In genomic region chr3:108433881-108434495, GRCm38 (mm10) we compare ENCODE assay signal across 11 mouse cellular contexts. TPM values are rescaled to one million over a fixed set of nuclear protein-coding genes. Genes with fewer than 3 reads are reported as not detected.
A peak's percentile ranks its signal among the peaks of the same experiment; 100 is the strongest.
DNase-seq lines count a peak whose midpoint lies in the region; ATAC-seq and TF ChIP-seq lines count a peak whose summit lies in the region.
"Had no signal": no experiment of that assay in that cellular context is flagged by ENCODE, and none has a peak within 500 bp of the region (broad histone marks: within the 10 kb centered on the region; RNA-seq: fewer than 3 reads in every experiment).

No protein-coding gene starts in this region.

- peak; percentile 80 for ATAC-seq in embryonic facial prominence, embryonic 11.5 days (replicated peaks; ENCODE audit: insufficient number of reproducible peaks, low FRiP score, low TSS enrichment, low read depth)
- peak; percentile 91 for ATAC-seq in hindbrain, embryonic 11.5 days (ENCODE audit: low FRiP score)
- peak; percentile 5 for ATAC-seq in midbrain, embryonic 13.5 days

- peak overlapping the region; percentile 24; the same call in 1 of the 2 replicates for H3K27ac ChIP-seq in ES-Bruce4 (ENCODE audit: insufficient read depth, low read length)
- H3K27ac ChIP-seq in embryonic facial prominence, embryonic 11.5 days (replicated peaks; ENCODE audit: low read depth, low read length), result 0 out of 2 replicates have a peak overlapping the region, but pooled peaks have one; percentile 3
- H3K27ac ChIP-seq in hindbrain, embryonic 11.5 days (ENCODE audit: low read depth, low read length), result peak overlapping the region; percentile 99
- H3K27ac ChIP-seq in midbrain, embryonic 13.5 days, result peak overlapping the region; percentile 91
- H3K27ac ChIP-seq: limb, embryonic 10.5 days had no signal

- H3K36me3 ChIP-seq in ES-Bruce4 (ENCODE audit: control insufficient read depth, insufficient read depth, low read length, poor library complexity, severe bottlenecking), result peaks cover 71% of the 10 kb centered on the region
- H3K36me3 ChIP-seq in embryonic facial prominence, embryonic 11.5 days (replicated peaks; ENCODE audit: control insufficient read depth, insufficient read depth, low read depth, low read length), result peaks cover 3% of the 10 kb centered on the region
- peaks cover 5% of the 10 kb centered on the region; the same call in 1 of the 2 replicates for H3K36me3 ChIP-seq in hindbrain, embryonic 11.5 days (ENCODE audit: control insufficient read depth, insufficient read depth, low read length)
- H3K36me3 ChIP-seq in midbrain, embryonic 13.5 days, result peaks cover 50% of the 10 kb centered on the region

- WGBS in embryonic facial prominence, embryonic 11.5 days, result 41% methylated on average over 19 of the region's 19 CpGs
- WGBS in hindbrain, embryonic 11.5 days, result 21% methylated on average over 19 of the region's 19 CpGs
- 7% methylated on average over 19 of the region's 19 CpGs for WGBS in midbrain, embryonic 13.5 days

- H3K4me3 ChIP-seq in ES-Bruce4 (ENCODE audit: low read depth, low read length), result no peak overlapping the region
- no peak overlapping the region for H3K4me3 ChIP-seq in embryonic facial prominence, embryonic 11.5 days (ENCODE audit: low read depth, low read length)
- H3K4me3 ChIP-seq in hindbrain, embryonic 11.5 days (ENCODE audit: low read depth, low read length), result no peak overlapping the region
- no peak overlapping the region for H3K4me3 ChIP-seq in midbrain, embryonic 13.5 days (replicated peaks)
- H3K4me3 ChIP-seq: limb, embryonic 10.5 days had no signal

- TF ChIP-seq CTCF in ES-Bruce4 (IDR thresholded peaks at IDR 0.05; ENCODE audit: low read depth, low read length), result no peak

- H3K4me2 ChIP-seq in embryonic facial prominence, embryonic 11.5 days (ENCODE audit: low read depth, low read length), result no peak overlapping the region
- H3K4me2 ChIP-seq in hindbrain, embryonic 11.5 days (replicated peaks; ENCODE audit: low read depth, low read length), result peak overlapping the region; percentile 12
- peak overlapping the region; percentile 13 for H3K4me2 ChIP-seq in midbrain, embryonic 13.5 days (replicated peaks)

- H3K9me3 ChIP-seq in ES-Bruce4 (replicated peaks; ENCODE audit: control insufficient read depth, insufficient read depth, low read length, poor library complexity, severe bottlenecking), result no peaks in the 10 kb centered on the region
- H3K9me3 ChIP-seq in embryonic facial prominence, embryonic 11.5 days (replicated peaks; ENCODE audit: control insufficient read depth, low read length), result no peaks in the 10 kb centered on the region
- H3K9me3 ChIP-seq in hindbrain, embryonic 11.5 days (ENCODE audit: control insufficient read depth, low read length), result no peaks in the 10 kb centered on the region
- H3K9me3 ChIP-seq in midbrain, embryonic 13.5 days, result no peaks in the 10 kb centered on the region
- H3K9me3 ChIP-seq: limb, embryonic 10.5 days had no signal

- no peaks in the 10 kb centered on the region for H3K27me3 ChIP-seq in ES-Bruce4 (ENCODE audit: control insufficient read depth, insufficient read depth, low read length, poor library complexity, severe bottlenecking)
- H3K27me3 ChIP-seq in embryonic facial prominence, embryonic 11.5 days (ENCODE audit: control insufficient read depth, insufficient read depth, low read length), result no peaks in the 10 kb centered on the region
- H3K27me3 ChIP-seq in hindbrain, embryonic 11.5 days (ENCODE audit: control insufficient read depth, insufficient read depth, low read length), result no peaks in the 10 kb centered on the region
- no peaks in the 10 kb centered on the region for H3K27me3 ChIP-seq in midbrain, embryonic 13.5 days
- H3K27me3 ChIP-seq: CH12.LX had no signal

- H3K9ac ChIP-seq in ES-Bruce4 (ENCODE audit: low read depth, poor library complexity, severe bottlenecking), result no peak overlapping the region
- no peak overlapping the region for H3K9ac ChIP-seq in embryonic facial prominence, embryonic 11.5 days (replicated peaks; ENCODE audit: low read length)
- H3K9ac ChIP-seq in hindbrain, embryonic 11.5 days (ENCODE audit: low read depth, low read length), result peak overlapping the region; percentile 7
- peak overlapping the region; percentile 47; the same call in 1 of the 2 replicates for H3K9ac ChIP-seq in midbrain, embryonic 13.5 days (replicated peaks)

- no peaks in the 10 kb centered on the region for H3K4me1 ChIP-seq in ES-Bruce4 (ENCODE audit: control insufficient read depth, insufficient read depth, low read length)
- H3K4me1 ChIP-seq in embryonic facial prominence, embryonic 11.5 days (ENCODE audit: control insufficient read depth, insufficient read depth, low read length), result no peaks in the 10 kb centered on the region
- H3K4me1 ChIP-seq in hindbrain, embryonic 11.5 days (replicated peaks; ENCODE audit: control insufficient read depth, insufficient read depth, low read length), result peaks cover 19% of the 10 kb centered on the region
- peaks cover 64% of the 10 kb centered on the region for H3K4me1 ChIP-seq in midbrain, embryonic 13.5 days (replicated peaks)
- H3K4me1 ChIP-seq: limb, embryonic 10.5 days had no signal

- DNase-seq in embryonic facial prominence, embryonic 11.5 days (ENCODE audit: low spot score), result no peak
- no peak for DNase-seq in hindbrain, embryonic 11.5 days (ENCODE audit: low spot score)
- no peak for DNase-seq in frontal cortex, postnatal 25 days (ENCODE audit: low spot score in 2 of 2)
- no peak for DNase-seq in urinary bladder, postnatal 25 days (ENCODE audit: low spot score)
- no peak for DNase-seq in adrenal gland, adult 18-20 months (ENCODE audit: low spot score in 2 of 2)
- DNase-seq: cerebellum, adult 8-10 months; lung, adult 2 months had no signal

- TF ChIP-seq EP300 in ES-Bruce4 (IDR thresholded peaks at IDR 0.05; ENCODE audit: insufficient read depth, low read depth, low read length), result no peak

- TF ChIP-seq POLR2A in ES-Bruce4 (IDR thresholded peaks at IDR 0.05; ENCODE audit: insufficient read depth, low read length), result no peak

RNA-seq across cellular contexts. Expression of gene Sars, which starts 11.0 kb away (rescaled TPM):
- 258 and 273 TPM in 2 replicates for polyA plus RNA-seq in ES-Bruce4 (2011; ENCODE audit: insufficient read depth, insufficient read length, low read depth, missing spikeins)
- polyA plus RNA-seq in embryonic facial prominence, embryonic 11.5 days (2014; fragmentation: Nextera tagmentation; extraction: Ambion mirVana), result 153 TPM in 2 replicates
- polyA plus RNA-seq in hindbrain, embryonic 11.5 days (2014; fragmentation: Nextera tagmentation; extraction: Ambion mirVana), result 181 and 206 TPM in 2 replicates
- 208 and 216 TPM in 2 replicates for polyA plus RNA-seq in midbrain, embryonic 13.5 days (2015; fragmentation: Nextera tagmentation; extraction: Ambion mirVana)
- 100 to 1,000 TPM; 168 to 202 TPM for total RNA-seq in adrenal gland, adult 18-20 months (2021)

RNA-seq across cellular contexts. Expression of gene Celsr2, which starts 18.6 kb away (rescaled TPM):
- 7.1 and 8.9 TPM in 2 replicates for polyA plus RNA-seq in ES-Bruce4 (2011; ENCODE audit: insufficient read depth, insufficient read length, low read depth, missing spikeins)
- 12.4 and 13.5 TPM in 2 replicates for polyA plus RNA-seq in embryonic facial prominence, embryonic 11.5 days (2014; fragmentation: Nextera tagmentation; extraction: Ambion mirVana)
- 76.7 and 101 TPM in 2 replicates for polyA plus RNA-seq in hindbrain, embryonic 11.5 days (2014; fragmentation: Nextera tagmentation; extraction: Ambion mirVana)
- 56.5 and 65.5 TPM in 2 replicates for polyA plus RNA-seq in midbrain, embryonic 13.5 days (2015; fragmentation: Nextera tagmentation; extraction: Ambion mirVana)
- 1 to 10 TPM; 4.4 to 7.0 TPM for total RNA-seq in adrenal gland, adult 18-20 months (2021)
- total RNA-seq: CH12.LX had no signal

RNA-seq across cellular contexts. Expression of gene Psrc1, which starts 50.3 kb away (rescaled TPM):
- polyA plus RNA-seq in ES-Bruce4 (2011; ENCODE audit: insufficient read depth, insufficient read length, low read depth, missing spikeins), result 255 and 272 TPM in 2 replicates
- 71.5 and 81.7 TPM in 2 replicates for polyA plus RNA-seq in embryonic facial prominence, embryonic 11.5 days (2014; fragmentation: Nextera tagmentation; extraction: Ambion mirVana)
- 48.7 and 53.5 TPM in 2 replicates for polyA plus RNA-seq in hindbrain, embryonic 11.5 days (2014; fragmentation: Nextera tagmentation; extraction: Ambion mirVana)
- polyA plus RNA-seq in midbrain, embryonic 13.5 days (2015; fragmentation: Nextera tagmentation; extraction: Ambion mirVana), result 23.7 and 25.4 TPM in 2 replicates
- total RNA-seq in adrenal gland, adult 18-20 months (2021), result 1 to 10 TPM; 1.7 to 1.8 TPM

Comparison
In these comparisons a context has a peak if more than half of its experiments do, and no peak if none do; other contexts are left out.
1. H3K27ac ChIP-seq: peak in every context shown above with its lines; median percentile 99 in hindbrain, embryonic 11.5 days; 91 in midbrain, embryonic 13.5 days; 24 in ES-Bruce4; 3 in embryonic facial prominence, embryonic 11.5 days.
2. H3K9ac ChIP-seq: peak in hindbrain, embryonic 11.5 days (single experiment) and midbrain, embryonic 13.5 days (single experiment); none in ES-Bruce4 (single experiment) and embryonic facial prominence, embryonic 11.5 days (single experiment).
3. ATAC-seq: peak in every context shown above with its lines; median percentile 91 in hindbrain, embryonic 11.5 days; 80 in embryonic facial prominence, embryonic 11.5 days; 5 in midbrain, embryonic 13.5 days.